Mouse (Mus musculus): ENCODE measurements at regions not wholly inside any gene's neighbourhood (a gene's known extent, or its start where the extent isn't known, plus 50 kb on each side); places are given as distances from the start of the nearest gene placed in this dataset.

DNA sequence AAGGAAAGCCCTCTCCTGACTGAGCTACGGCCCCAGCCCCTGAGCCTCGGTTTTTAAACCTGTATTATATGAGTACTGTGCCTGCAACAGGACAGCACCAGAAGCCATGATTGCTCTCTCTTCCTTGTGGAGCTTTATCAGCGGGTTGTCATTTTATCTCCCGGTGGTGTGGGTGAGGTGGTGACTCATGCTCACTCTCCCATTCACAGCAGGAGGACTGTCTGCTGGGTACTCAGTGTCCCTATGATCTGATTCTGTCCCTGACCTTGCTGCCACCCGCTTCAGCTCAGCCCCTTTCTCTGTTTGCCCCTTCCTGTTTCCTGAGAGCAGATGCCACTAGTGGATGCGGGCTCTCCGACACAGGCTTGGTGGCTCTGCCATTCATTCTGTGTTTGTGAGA, 277.9 kb downstream of the Med13l start:
- TF ChIP-seq CTCF (IDR thresholded peaks at IDR 0.05; ENCODE audit: low read depth) (no peak), EP300 (IDR thresholded peaks at IDR 0.05; ENCODE audit: low read depth) (no peak)
